Mouse (Mus musculus) neural tube, embryonic 15.5 days (tissue): ENCODE results near the gene Cd302. TPM values are rescaled to one million over a fixed set of nuclear protein-coding genes. Genes with fewer than 3 reads are reported as not detected.

Source experiments
- ATAC-seq: fragments of 200-750 bp; cut with Nextera tagmentation; 2 replicates; pipeline ENCODE4 v1.8.0; 2017; ENCODE audit warnings: mild to moderate bottlenecking, moderate TSS enrichment, moderate library complexity; ENCODE audit not compliant: low FRiP score
- H3K27ac ChIP-seq: fragments of 300-500 bp; sonication (generic); replicated peaks from 2 replicates; pipeline ENCODE4 v1.5.1; 2015; ENCODE audit warnings: mild to moderate bottlenecking, inconsistent platforms
- H3K27me3 ChIP-seq: fragments of 300-500 bp; sonication (generic); replicated peaks from 2 replicates; pipeline ENCODE4 v1.6.1; 2015; ENCODE audit warnings: inconsistent platforms
- H3K36me3 ChIP-seq: fragments of 300-500 bp; sonication (generic); 2 replicates; pipeline ENCODE4 v1.6.1; 2015; ENCODE audit warnings: inconsistent platforms
- H3K4me1 ChIP-seq: fragments of 300-500 bp; sonication (generic); 2 replicates; pipeline ENCODE4 v1.6.1; 2015; ENCODE audit warnings: inconsistent platforms
- H3K4me2 ChIP-seq: fragments of 300-500 bp; sonication (generic); 2 replicates; pipeline ENCODE4 v1.6.1; 2015; ENCODE audit warnings: inconsistent platforms, mild to moderate bottlenecking, moderate library complexity
- H3K4me3 ChIP-seq: fragments of 300-500 bp; sonication (generic); replicated peaks from 2 replicates; pipeline ENCODE4 v1.5.1; 2015; ENCODE audit warnings: mild to moderate bottlenecking, inconsistent platforms
- H3K9ac ChIP-seq: fragments of 300-500 bp; sonication (generic); replicated peaks from 2 replicates; pipeline ENCODE4 v1.6.1; 2015; ENCODE audit warnings: mild to moderate bottlenecking, inconsistent platforms
- H3K9me3 ChIP-seq: fragments of 300-500 bp; sonication (generic); replicated peaks from 2 replicates; pipeline ENCODE4 v1.6.1; 2016; ENCODE audit warnings: inconsistent platforms
- WGBS: fragments of 180-500 bp; shearing (Covaris S2); methylation state at CpG from one replicate; pipeline ENCODE4 v1.1.7; 2015; ENCODE audit warnings: mixed read lengths; 5-methylcytosine and 5-hydroxymethylcytosine counted together
- polyA plus RNA-seq: library from polyadenylated mRNA; unstranded; fragments of >200 nt; fragmentation: Nextera tagmentation; extraction: Ambion mirVana; gene quantifications from 2 replicates; pipeline ENCODE4 v1.2.1, GENCODE M21; 2015

Cd302 gene
- polyA plus RNA-seq, 1 experiment from 2014 or later, result 18.5 TPM

DNA sequence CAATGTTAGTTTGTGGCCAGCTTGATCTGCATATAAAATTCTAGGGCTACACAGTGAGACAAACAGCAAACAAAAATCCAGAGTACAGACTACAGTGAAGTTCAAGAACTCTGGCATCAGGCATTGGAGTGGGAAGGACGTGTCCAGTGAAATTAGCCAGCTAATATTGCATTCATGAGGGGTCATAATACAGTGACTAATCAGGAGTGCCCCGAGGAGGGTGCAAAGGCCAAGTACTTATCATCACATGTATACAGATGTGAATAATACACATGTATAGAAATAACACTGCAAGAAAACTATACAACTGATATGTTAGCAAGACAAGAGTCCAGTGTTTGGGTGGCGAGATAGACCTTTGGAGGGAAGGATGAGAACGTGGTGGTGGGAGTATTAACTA, 31.5 kb downstream of the Cd302 start:
- Histone ChIP-seq H3K4me3 (no peak overlapping the region), H3K4me2 (no peak overlapping the region), H3K4me1 (no peaks in the 10 kb centered on the region), H3K9me3 (no peaks in the 10 kb centered on the region), H3K27me3 (no peaks in the 10 kb centered on the region), H3K27ac (no peak overlapping the region), H3K9ac (no peak overlapping the region), H3K36me3 (peaks cover 16% of the 10 kb centered on the region)
- ATAC-seq, result no peak
- 91% methylated on average over 4 of the region's 4 CpGs for WGBS

DNA sequence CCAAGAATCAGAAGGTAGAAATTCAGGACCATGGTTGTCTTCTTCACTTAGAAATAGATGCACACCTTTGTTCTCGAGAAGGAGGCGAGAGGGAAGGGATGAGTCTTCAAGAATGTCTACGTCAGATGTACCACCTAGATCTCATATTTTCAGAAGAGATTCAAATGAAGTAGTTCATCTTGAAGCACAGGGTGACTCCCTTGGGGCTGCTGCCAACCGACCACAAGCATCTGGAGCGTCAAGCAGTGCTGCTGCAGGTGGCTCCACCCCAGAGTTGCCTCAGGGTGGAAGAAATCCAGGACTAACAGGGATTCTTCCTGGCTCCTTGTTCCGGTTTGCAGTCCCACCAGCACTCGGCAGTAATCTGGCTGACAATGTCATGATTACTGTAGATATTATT, 49.8 kb downstream of the Cd302 start:
- Histone ChIP-seq H3K4me1 (no peaks in the 10 kb centered on the region), H3K4me3 (no peak overlapping the region), H3K4me2 (no peak overlapping the region), H3K27me3 (no peaks in the 10 kb centered on the region), H3K9ac (no peak overlapping the region), H3K27ac (no peak overlapping the region), H3K36me3 (peaks cover 44% of the 10 kb centered on the region), H3K9me3 (no peaks in the 10 kb centered on the region)
- ATAC-seq, result no peak
- 86% methylated on average over 7 of the region's 7 CpGs for WGBS

DNA sequence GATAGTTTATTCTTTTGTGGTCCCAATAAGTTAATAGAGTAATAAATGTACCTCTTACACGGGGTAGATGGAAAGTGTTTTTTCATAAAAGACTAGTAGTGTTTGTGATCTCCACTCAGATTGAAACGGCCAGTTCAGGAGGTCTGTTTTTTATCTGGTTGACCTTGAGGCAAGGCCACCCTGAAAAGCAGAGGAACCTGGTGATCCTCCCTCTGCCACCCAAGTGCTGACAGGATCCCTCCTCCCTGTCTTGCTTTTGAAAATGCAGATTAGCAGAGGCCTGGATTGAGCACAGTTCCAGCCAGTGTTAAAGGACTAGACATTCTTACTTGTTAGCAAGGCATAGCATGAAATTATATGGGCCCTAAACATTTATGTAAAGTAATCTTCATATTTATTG, 51.1 kb downstream of the Cd302 start:
- H3K9ac ChIP-seq, result no peak overlapping the region
- WGBS, result 74% methylated on average over 2 of the region's 2 CpGs
- no peak overlapping the region for H3K4me3 ChIP-seq
- peaks cover 37% of the 10 kb centered on the region for H3K36me3 ChIP-seq
- H3K4me1 ChIP-seq, result no peaks in the 10 kb centered on the region
- no peak for ATAC-seq
- H3K27me3 ChIP-seq, result no peaks in the 10 kb centered on the region
- no peak overlapping the region for H3K4me2 ChIP-seq
- no peaks in the 10 kb centered on the region for H3K9me3 ChIP-seq
- no peak overlapping the region for H3K27ac ChIP-seq

DNA sequence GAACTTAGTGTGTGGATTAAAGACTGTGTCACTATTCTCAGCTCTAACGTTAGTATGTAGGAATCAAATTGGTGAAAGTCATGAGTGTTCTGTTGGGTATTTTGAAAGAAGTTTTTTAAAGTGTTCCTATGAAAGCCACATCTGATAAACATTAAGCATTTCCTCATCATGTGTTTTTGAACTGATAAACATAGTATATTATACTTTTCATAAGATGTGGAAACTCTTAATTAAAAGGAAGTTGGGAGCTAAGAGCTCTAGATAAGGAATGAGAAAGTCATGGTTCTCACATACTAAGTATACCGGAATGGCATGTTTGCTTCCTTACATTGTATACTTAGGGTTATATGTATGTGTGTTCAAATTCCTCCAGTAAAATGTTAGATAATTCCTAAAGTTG, 53.9 kb downstream of the Cd302 start:
- H3K27me3 ChIP-seq, result no peaks in the 10 kb centered on the region
- WGBS, result 95% methylated on average over 2 of the region's 2 CpGs
- no peak for ATAC-seq
- no peak overlapping the region for H3K4me2 ChIP-seq
- H3K4me1 ChIP-seq, result no peaks in the 10 kb centered on the region
- H3K4me3 ChIP-seq, result no peak overlapping the region
- no peak overlapping the region for H3K27ac ChIP-seq
- peaks cover 21% of the 10 kb centered on the region for H3K36me3 ChIP-seq
- no peaks in the 10 kb centered on the region for H3K9me3 ChIP-seq
- no peak overlapping the region for H3K9ac ChIP-seq

DNA sequence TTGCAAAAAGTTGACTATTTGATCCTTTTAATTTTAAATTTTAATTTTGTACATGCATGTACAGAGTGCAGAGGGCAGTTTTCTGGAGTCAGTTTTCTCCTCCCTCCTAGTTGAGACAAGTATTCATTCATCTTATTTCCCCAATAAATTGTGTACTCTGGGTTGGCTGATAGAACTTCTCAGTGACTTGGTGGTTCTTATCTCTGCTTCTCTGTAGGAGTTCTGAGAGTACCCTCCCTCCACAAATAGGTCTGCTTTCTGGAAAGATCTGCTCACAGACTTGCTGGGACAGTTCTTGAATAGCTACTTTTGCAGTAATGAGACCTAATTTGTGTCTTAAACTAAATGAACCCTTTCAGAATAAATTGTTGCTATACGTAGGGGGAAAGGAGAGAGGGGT, 55.8 kb downstream of the Cd302 start:
- 76% methylated on average over 1 of the region's 1 CpGs for WGBS
- Histone ChIP-seq H3K9ac (no peak overlapping the region), H3K27ac (no peak overlapping the region)

DNA sequence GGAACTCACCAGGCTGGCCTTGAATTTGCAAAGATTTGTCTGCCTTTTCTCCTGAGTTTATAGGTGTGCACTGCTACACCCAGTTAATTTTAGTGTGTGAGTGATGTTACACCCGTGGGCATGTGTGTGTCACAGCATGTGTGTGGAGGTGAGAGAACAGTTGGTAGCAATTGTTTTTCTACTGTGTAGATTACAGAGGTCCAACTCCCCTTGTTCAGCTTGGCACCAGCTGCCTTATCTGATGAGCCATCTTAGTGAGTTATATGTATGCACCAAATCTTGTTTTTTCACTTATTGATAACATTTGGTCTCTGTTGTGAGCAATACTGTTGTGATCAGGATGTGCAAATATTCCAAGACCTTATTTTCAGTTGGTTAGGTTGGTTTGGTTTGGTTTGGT, 60.8 kb downstream of the Cd302 start:
- no peak overlapping the region for H3K4me3 ChIP-seq
- H3K9me3 ChIP-seq, result no peaks in the 10 kb centered on the region
- ATAC-seq, result no peak
- H3K4me2 ChIP-seq, result no peak overlapping the region
- peaks cover 11% of the 10 kb centered on the region for H3K4me1 ChIP-seq
- H3K9ac ChIP-seq, result no peak overlapping the region
- no peaks in the 10 kb centered on the region for H3K36me3 ChIP-seq
- WGBS, result 76% methylated on average over 1 of the region's 1 CpGs
- no peaks in the 10 kb centered on the region for H3K27me3 ChIP-seq
- H3K27ac ChIP-seq, result no peak overlapping the region

More for the DNA sequence above, 55.8 kb downstream of the Cd302 start:
- H3K36me3 ChIP-seq, result peaks cover 11% of the 10 kb centered on the region
- no peak overlapping the region for H3K4me3 ChIP-seq
- H3K4me2 ChIP-seq, result no peak overlapping the region
- H3K27me3 ChIP-seq, result no peaks in the 10 kb centered on the region
- no peak for ATAC-seq
- no peaks in the 10 kb centered on the region for H3K9me3 ChIP-seq
- no peaks in the 10 kb centered on the region for H3K4me1 ChIP-seq

DNA sequence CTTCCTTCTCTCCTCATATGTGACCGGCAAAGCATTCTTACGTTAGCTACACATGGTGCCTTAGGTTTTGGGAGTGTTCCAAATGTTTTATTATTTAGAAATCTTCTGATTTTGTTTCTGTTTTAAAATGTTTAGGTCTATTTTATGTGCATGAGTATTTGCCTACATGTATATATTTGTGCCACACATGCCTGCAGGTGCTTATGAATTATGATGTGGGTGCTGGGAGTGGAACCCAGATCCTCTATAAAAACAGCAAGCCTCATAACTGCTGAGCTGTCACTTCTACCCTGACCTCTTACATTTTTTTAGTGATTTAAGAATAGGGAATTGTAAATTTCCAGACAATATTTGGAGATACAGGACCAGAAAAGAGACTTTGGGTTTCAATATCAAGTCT, 62.3 kb downstream of the Cd302 start:
- WGBS, result 73% methylated on average over 2 of the region's 2 CpGs
- peaks cover 20% of the 10 kb centered on the region for H3K4me1 ChIP-seq
- no peak overlapping the region for H3K9ac ChIP-seq
- H3K27me3 ChIP-seq, result no peaks in the 10 kb centered on the region
- H3K27ac ChIP-seq, result no peak overlapping the region
- H3K36me3 ChIP-seq, result no peaks in the 10 kb centered on the region
- no peak for ATAC-seq
- H3K9me3 ChIP-seq, result no peaks in the 10 kb centered on the region
- no peak overlapping the region for H3K4me2 ChIP-seq
- H3K4me3 ChIP-seq, result no peak overlapping the region

DNA sequence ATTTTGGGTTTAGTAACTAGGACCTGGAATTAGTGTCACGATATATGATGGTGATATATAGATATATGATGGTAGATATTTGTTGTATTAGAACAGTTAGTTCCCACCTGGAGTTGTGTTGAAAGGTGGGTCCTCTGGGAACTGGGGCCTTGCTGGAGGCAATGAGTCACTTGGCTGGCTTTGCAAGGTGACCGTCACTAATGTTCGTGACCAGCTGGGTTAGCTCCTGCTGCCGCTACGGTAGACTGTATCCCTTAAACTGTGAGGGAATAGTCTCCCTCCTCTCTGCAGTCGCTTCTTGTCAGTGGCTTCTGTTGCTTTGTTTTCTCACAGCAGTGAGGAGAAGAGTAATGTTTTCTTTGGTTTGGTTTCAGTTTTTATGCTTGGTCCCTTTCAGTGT, 63.1 kb downstream of the Cd302 start:
- no peak overlapping the region for H3K4me2 ChIP-seq
- no peaks in the 10 kb centered on the region for H3K27me3 ChIP-seq
- H3K36me3 ChIP-seq, result no peaks in the 10 kb centered on the region
- no peak for ATAC-seq
- H3K9me3 ChIP-seq, result no peaks in the 10 kb centered on the region
- no peak overlapping the region; the same call in 1 of the 2 replicates for H3K27ac ChIP-seq
- no peak overlapping the region for H3K9ac ChIP-seq
- H3K4me3 ChIP-seq, result no peak overlapping the region
- peaks cover 27% of the 10 kb centered on the region for H3K4me1 ChIP-seq
- 30% methylated on average over 6 of the region's 6 CpGs for WGBS

DNA sequence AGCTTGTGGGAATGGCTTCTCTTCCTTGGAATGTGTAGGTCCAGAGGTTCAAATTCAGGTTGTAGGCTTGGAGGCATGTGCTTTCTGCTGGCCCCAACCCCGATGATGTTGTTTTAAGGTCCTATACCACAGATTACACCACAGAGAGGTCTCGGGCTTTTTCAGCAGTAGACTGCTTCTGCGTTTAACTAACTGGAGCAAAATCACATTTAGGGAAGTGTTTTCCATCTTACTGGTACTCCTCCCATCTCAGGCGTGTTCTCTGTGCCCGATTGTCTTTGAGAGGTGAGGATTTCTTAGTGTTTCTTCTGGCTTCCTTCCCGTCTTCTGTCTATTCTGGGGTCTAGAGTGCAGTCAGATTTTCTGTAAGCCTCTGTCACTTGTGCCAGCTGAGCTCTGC, 66.7 kb downstream of the Cd302 start:
- no peak for ATAC-seq
- no peak overlapping the region for H3K4me3 ChIP-seq
- no peak overlapping the region for H3K9ac ChIP-seq
- WGBS, result 93% methylated on average over 6 of the region's 6 CpGs
- peaks cover 47% of the 10 kb centered on the region for H3K4me1 ChIP-seq
- no peaks in the 10 kb centered on the region for H3K9me3 ChIP-seq
- no peaks in the 10 kb centered on the region for H3K27me3 ChIP-seq
- H3K4me2 ChIP-seq, result no peak overlapping the region
- H3K27ac ChIP-seq, result no peak overlapping the region
- peaks cover 6% of the 10 kb centered on the region; the same call in 1 of the 2 replicates for H3K36me3 ChIP-seq

DNA sequence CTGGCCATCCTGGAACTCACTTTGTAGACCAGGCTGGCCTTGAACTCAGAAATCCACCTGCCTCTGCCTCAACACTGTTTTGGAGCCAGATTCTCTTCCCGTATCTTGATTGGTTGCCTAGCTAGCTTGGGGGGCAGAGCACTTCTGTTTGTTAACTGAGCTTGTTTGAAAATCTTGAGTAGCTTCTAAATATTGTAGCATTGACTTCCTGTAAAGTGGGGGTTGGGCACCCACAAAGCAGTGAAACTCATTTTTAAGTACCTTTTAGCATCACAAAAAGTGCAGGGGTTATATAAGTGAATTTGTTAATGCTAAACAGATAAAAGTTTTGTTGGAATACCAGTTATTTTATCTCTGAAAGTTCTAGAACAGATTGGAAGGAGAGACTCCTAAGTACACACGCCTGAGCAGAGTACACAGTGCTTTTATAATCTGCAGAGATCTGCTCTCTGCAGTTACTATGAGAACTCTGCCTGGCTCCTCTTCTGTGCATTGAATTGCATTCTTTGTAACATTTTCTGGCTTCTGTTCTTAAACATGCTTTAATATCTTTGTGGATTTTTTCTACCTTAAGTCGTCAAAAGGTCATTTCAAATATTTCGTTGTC, 67.6 kb downstream of the Cd302 start:
- H3K27ac ChIP-seq, result no peak overlapping the region
- no peak for ATAC-seq
- H3K4me1 ChIP-seq, result peaks cover 52% of the 10 kb centered on the region
- no peak overlapping the region for H3K4me2 ChIP-seq
- no peaks in the 10 kb centered on the region for H3K9me3 ChIP-seq
- H3K36me3 ChIP-seq, result peaks cover 6% of the 10 kb centered on the region; the same call in 1 of the 2 replicates
- H3K27me3 ChIP-seq, result no peaks in the 10 kb centered on the region
- no peak overlapping the region for H3K4me3 ChIP-seq
- WGBS, result 91% methylated on average over 4 of the region's 4 CpGs
- H3K9ac ChIP-seq, result no peak overlapping the region

DNA sequence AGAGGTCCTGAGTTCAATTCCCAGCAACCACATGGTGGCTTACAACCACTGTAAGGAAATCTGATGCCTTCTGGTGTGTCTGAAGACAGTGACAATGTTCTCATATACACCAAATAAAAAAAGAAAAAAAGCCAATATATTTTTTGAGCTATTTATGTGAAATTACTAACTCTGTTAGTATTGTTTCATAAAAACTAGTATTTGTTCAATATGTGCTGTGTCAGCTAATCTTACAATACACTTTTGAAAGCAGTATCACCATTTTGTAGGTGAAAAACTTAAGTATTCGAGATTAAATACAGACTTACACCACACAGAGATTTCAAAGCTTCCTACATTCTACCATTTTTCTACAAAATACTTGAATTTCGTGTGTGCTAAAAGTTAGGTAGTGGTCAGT, 69.6 kb downstream of the Cd302 start:
- H3K4me1 ChIP-seq, result peaks cover 53% of the 10 kb centered on the region
- WGBS, result 95% methylated on average over 2 of the region's 2 CpGs
- H3K4me2 ChIP-seq, result no peak overlapping the region
- ATAC-seq, result no peak
- H3K9me3 ChIP-seq, result no peaks in the 10 kb centered on the region
- H3K36me3 ChIP-seq, result peaks cover 6% of the 10 kb centered on the region; the same call in 1 of the 2 replicates
- H3K4me3 ChIP-seq, result no peak overlapping the region
- no peak overlapping the region for H3K9ac ChIP-seq
- no peaks in the 10 kb centered on the region for H3K27me3 ChIP-seq
- no peak overlapping the region for H3K27ac ChIP-seq

DNA sequence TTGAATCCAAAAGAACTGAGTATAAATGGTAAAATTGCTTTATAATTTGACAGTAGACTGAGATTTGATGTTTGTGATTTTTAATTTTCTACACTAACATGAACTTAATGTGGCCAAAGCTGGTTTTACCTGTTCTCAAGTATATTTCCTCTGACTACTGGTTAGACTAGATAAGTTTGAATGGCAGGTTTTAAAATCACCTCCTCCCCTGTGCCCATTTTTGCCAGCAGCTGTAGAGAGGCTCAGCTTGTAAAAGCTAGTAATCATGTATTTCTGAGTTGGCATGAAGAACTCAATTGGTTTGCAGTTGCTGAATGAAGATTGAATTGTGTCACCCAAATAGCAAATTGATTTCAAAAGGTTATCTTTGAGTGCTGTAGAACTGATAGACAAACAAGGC, 71.8 kb downstream of the Cd302 start:
- peaks cover 55% of the 10 kb centered on the region for H3K4me1 ChIP-seq
- no peak overlapping the region for H3K27ac ChIP-seq
- no peak overlapping the region for H3K4me3 ChIP-seq
- ATAC-seq, result no peak
- no peaks in the 10 kb centered on the region for H3K9me3 ChIP-seq
- no peak overlapping the region for H3K4me2 ChIP-seq
- H3K36me3 ChIP-seq, result peaks cover 6% of the 10 kb centered on the region; the same call in 1 of the 2 replicates
- peaks cover 6% of the 10 kb centered on the region; the same call in 1 of the 2 replicates for H3K27me3 ChIP-seq
- no peak overlapping the region for H3K9ac ChIP-seq
